Mouse (Mus musculus) lung, adult 18-20 months (tissue): ENCODE measurements around the gene Thoc6.

Experiments
- DNase-seq, 2 experiments: peaks; one replicate each; pipeline ENCODE4 v3.0.0; 2022; ENCODE audit warnings: mixed read lengths in 2 of 2

Gene Thoc6

DNA sequence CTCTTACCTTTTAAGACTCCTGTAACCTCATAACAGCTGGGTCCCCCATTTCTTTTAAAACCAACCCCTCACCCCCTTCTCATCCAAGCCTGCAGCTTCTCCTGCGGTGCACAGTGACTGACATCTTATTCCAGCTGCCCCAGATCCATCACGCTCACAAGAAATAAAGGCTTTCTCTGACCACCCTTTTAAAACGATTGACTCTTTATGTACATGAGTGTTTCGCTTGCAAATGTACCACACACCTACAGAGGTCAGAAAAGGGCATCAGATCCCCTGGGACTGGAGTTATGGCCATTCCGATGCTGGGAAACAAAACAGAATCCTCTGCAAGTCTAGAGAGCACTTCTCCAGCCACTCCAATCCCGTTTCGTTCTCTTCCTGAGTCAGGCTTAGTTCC is 45.9 kb downstream of the Thoc6 start:
- no peak for DNase-seq

- no peak for DNase-seq
Measured at GRCm38 (mm10) chr17:23620351-23620750, 53.3 kb downstream of the Thoc6 start.
